Mouse (Mus musculus) limb, embryonic 10.5 days (tissue): ENCODE measurements around the gene Ccsap. TPM values are rescaled to one million over a fixed set of nuclear protein-coding genes. Genes with fewer than 3 reads are reported as not detected.

Source experiments
- DNase-seq: peaks from one replicate; pipeline ENCODE4 v3.0.0-alpha.2; 2017; ENCODE audit warnings: low spot score
- H3K27ac ChIP-seq: fragments of 300-500 bp; sonication (generic); 2 replicates; pipeline ENCODE4 v1.5.1; 2016; ENCODE audit warnings: mild to moderate bottlenecking
- H3K27me3 ChIP-seq: fragments of 300-500 bp; sonication (generic); 2 replicates; pipeline ENCODE4 v1.6.1; 2016; ENCODE audit warnings: low read depth, mild to moderate bottlenecking; ENCODE audit not compliant: poor library complexity, severe bottlenecking
- H3K36me3 ChIP-seq: fragments of 300-500 bp; sonication (generic); 2 replicates; pipeline ENCODE4 v1.6.1; 2016; ENCODE audit warnings: mild to moderate bottlenecking, moderate library complexity
- H3K4me1 ChIP-seq: fragments of 300-500 bp; sonication (generic); 2 replicates; pipeline ENCODE4 v1.6.1; 2016
- H3K4me3 ChIP-seq: fragments of 300-500 bp; sonication (generic); 2 replicates; pipeline ENCODE4 v1.5.1; 2016; ENCODE audit warnings: mild to moderate bottlenecking, moderate library complexity
- H3K9me3 ChIP-seq: fragments of 300-500 bp; sonication (generic); replicated peaks from 2 replicates; pipeline ENCODE4 v1.6.1; 2016; ENCODE audit warnings: mild to moderate bottlenecking
- WGBS: fragments of 180-500 bp; shearing (Covaris S2); methylation state at CpG from one replicate; pipeline ENCODE4 v1.1.7; 2016; 5-methylcytosine and 5-hydroxymethylcytosine counted together
- polyA plus RNA-seq: library from polyadenylated mRNA; unstranded; fragments of >200 nt; fragmentation: Nextera tagmentation; extraction: Ambion mirVana; gene quantifications from 2 replicates; pipeline ENCODE4 v1.2.1, GENCODE M21; 2016

The Ccsap gene
- polyA plus RNA-seq, 1 experiment from 2014 or later: 6.1 TPM

GRCm38 (mm10) chr8:123891883-123892585 is 32.0 kb upstream of the Ccsap start:
- H3K9me3 ChIP-seq: no peaks in the 10 kb centered on the region
- DNase-seq: peak; percentile 39
- no peaks in the 10 kb centered on the region for H3K36me3 ChIP-seq
- 1% methylated on average over 49 of the region's 49 CpGs for WGBS
- peaks cover 23% of the 10 kb centered on the region for H3K4me1 ChIP-seq
- H3K27me3 ChIP-seq: peaks cover 78% of the 10 kb centered on the region
- peak overlapping the region; percentile 37 for H3K4me3 ChIP-seq
- H3K27ac ChIP-seq: no peak overlapping the region

DNA sequence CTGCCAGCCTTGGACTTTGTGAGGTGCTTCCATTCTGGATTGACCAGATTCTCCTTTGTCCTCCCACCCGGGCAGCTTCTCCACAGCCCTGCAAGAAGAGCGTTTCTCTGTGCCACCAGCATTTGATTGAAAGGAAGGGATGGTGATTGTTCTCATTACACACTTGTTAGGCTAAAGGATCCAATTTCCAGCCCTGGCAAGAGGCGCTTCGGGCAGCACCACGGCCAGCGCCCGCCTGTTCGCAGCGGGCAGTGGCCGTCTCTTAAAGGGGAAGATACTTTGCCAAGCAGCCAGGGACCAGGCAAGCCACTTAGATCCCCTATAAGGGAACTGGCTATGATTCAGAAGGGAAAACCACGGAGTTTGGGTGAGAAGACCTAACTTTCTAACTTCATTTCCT is 31.3 kb upstream of the Ccsap start:
- DNase-seq: peak; percentile 84
- no peak overlapping the region for H3K27ac ChIP-seq
- H3K36me3 ChIP-seq: no peaks in the 10 kb centered on the region
- H3K4me3 ChIP-seq: peak overlapping the region; percentile 37
- no peaks in the 10 kb centered on the region for H3K9me3 ChIP-seq
- peaks cover 23% of the 10 kb centered on the region for H3K4me1 ChIP-seq
- H3K27me3 ChIP-seq: peaks cover 78% of the 10 kb centered on the region
- WGBS: under 1% methylated on average over 11 of the region's 11 CpGs

- Histone ChIP-seq H3K27ac (no peak overlapping the region), H3K4me3 (no peak overlapping the region), H3K36me3 (no peaks in the 10 kb centered on the region), H3K9me3 (no peaks in the 10 kb centered on the region), H3K4me1 (peaks cover 26% of the 10 kb centered on the region), H3K27me3 (peaks cover 78% of the 10 kb centered on the region)
- 81% methylated on average over 4 of the region's 4 CpGs for WGBS
- DNase-seq: no peak
Observed at GRCm38 (mm10) chr8:123889797-123890196, 29.8 kb upstream of the Ccsap start.

DNA sequence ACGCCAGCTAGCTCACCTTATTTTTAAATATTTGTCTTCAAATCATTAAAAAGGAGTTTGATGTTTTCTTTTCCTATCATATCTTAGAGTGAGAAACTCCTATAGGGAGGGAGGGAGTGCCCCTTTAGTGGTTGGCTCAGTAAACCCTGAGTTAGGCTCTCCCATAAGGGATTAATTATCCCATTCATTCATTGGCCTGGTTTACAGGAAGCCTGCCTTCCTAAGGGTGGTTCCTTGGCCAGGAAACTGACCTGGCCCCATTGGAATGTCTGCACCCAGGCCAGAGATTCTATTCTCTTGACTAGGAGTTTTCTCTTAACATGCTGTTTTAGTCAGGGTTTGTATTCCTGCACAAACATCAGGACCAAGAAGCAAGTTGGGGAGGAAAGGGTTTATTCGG is 27.9 kb upstream of the Ccsap start:
- Histone ChIP-seq H3K27ac (no peak overlapping the region), H3K4me3 (no peak overlapping the region), H3K4me1 (peaks cover 28% of the 10 kb centered on the region), H3K27me3 (peaks cover 78% of the 10 kb centered on the region), H3K9me3 (no peaks in the 10 kb centered on the region), H3K36me3 (no peaks in the 10 kb centered on the region)
- WGBS: 93% methylated on average over 2 of the region's 2 CpGs
- no peak for DNase-seq

DNA sequence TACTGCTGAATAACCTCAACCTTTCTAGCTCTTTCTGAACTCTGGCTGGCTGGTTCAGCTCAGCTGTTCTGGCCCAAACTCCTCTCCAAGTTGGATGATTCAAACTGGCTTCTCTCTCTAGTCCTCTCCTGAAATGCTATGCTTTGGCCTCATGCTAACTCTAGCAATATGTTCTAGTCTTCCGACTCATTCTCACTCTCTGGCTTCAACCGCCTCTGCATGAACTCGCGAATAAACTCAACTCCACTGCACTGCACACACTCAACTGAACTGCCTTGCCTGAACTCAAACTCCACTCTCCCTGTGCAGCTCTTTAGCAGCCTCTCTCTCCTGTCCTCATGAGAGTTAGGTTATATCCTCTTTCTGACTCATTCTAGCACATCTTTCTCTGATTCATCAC is 27.2 kb upstream of the Ccsap start:
- DNase-seq: no peak
- 95% methylated on average over 4 of the region's 4 CpGs for WGBS
- Histone ChIP-seq H3K9me3 (no peaks in the 10 kb centered on the region), H3K36me3 (no peaks in the 10 kb centered on the region), H3K27me3 (peaks cover 71% of the 10 kb centered on the region), H3K4me3 (no peak overlapping the region), H3K4me1 (peaks cover 20% of the 10 kb centered on the region), H3K27ac (no peak overlapping the region)

GRCm38 (mm10) chr8:123884721-123885565 is 24.9 kb upstream of the Ccsap start:
- H3K36me3 ChIP-seq: no peaks in the 10 kb centered on the region
- 6% methylated on average over 14 of the region's 14 CpGs for WGBS
- DNase-seq: no peak
- peaks cover 10% of the 10 kb centered on the region for H3K4me1 ChIP-seq
- H3K27ac ChIP-seq: no peak overlapping the region
- no peak overlapping the region for H3K4me3 ChIP-seq
- peaks cover 49% of the 10 kb centered on the region for H3K27me3 ChIP-seq
- H3K9me3 ChIP-seq: no peaks in the 10 kb centered on the region

- H3K27me3 ChIP-seq: peaks cover 42% of the 10 kb centered on the region
- no peak overlapping the region for H3K4me3 ChIP-seq
- no peak overlapping the region for H3K27ac ChIP-seq
- no peak for DNase-seq
- 73% methylated on average over 4 of the region's 4 CpGs for WGBS
- no peaks in the 10 kb centered on the region for H3K36me3 ChIP-seq
- no peaks in the 10 kb centered on the region for H3K9me3 ChIP-seq
- peaks cover 10% of the 10 kb centered on the region for H3K4me1 ChIP-seq
Observed at GRCm38 (mm10) chr8:123883094-123883493, 23.1 kb upstream of the Ccsap start.

GRCm38 (mm10) chr8:123882412-123882811 is 22.4 kb upstream of the Ccsap start:
- no peaks in the 10 kb centered on the region for H3K9me3 ChIP-seq
- no peaks in the 10 kb centered on the region for H3K36me3 ChIP-seq
- DNase-seq: no peak
- WGBS: 79% methylated on average over 2 of the region's 2 CpGs
- peaks cover 42% of the 10 kb centered on the region for H3K27me3 ChIP-seq
- no peak overlapping the region for H3K4me3 ChIP-seq
- H3K4me1 ChIP-seq: peaks cover 11% of the 10 kb centered on the region
- H3K27ac ChIP-seq: no peak overlapping the region

GRCm38 (mm10) chr8:123880821-123881350 is 20.9 kb upstream of the Ccsap start:
- WGBS: 58% methylated on average over 4 of the region's 4 CpGs
- Histone ChIP-seq H3K4me1 (peaks cover 18% of the 10 kb centered on the region), H3K27me3 (peaks cover 30% of the 10 kb centered on the region), H3K36me3 (no peaks in the 10 kb centered on the region), H3K27ac (no peak overlapping the region), H3K4me3 (no peak overlapping the region), H3K9me3 (no peaks in the 10 kb centered on the region)
- no peak for DNase-seq

DNA sequence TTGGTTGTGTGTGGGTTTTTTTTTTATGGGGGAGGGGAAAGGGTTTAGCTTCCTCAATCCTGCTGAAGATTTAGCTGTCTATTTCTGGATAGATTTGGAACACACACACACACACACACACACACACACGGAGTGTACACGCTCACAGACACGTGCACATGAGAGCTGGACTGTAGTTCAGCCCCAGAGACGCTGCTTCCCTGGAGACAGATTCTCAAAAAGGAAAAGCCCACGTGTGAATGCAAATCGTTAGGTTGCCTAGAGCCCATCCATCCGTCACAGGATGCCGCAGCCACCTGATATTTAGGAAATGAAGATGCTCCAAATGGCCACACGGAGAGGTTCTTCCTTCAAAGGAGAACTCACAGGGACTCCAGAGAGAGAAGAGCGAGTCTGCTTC is 20.3 kb upstream of the Ccsap start:
- Histone ChIP-seq H3K36me3 (no peaks in the 10 kb centered on the region), H3K27ac (no peak overlapping the region), H3K27me3 (peaks cover 24% of the 10 kb centered on the region), H3K4me1 (peaks cover 18% of the 10 kb centered on the region), H3K4me3 (no peak overlapping the region), H3K9me3 (no peaks in the 10 kb centered on the region)
- no peak for DNase-seq
- 70% methylated on average over 10 of the region's 10 CpGs for WGBS

- Histone ChIP-seq H3K4me1 (peaks cover 12% of the 10 kb centered on the region), H3K27me3 (0 out of 2 replicates have a peak, but pooled peaks cover under 1% of the 10 kb centered on the region), H3K9me3 (no peaks in the 10 kb centered on the region), H3K4me3 (no peak overlapping the region), H3K27ac (no peak overlapping the region), H3K36me3 (no peaks in the 10 kb centered on the region)
- no peak for DNase-seq
- WGBS: 89% methylated on average over 2 of the region's 2 CpGs
Observed at GRCm38 (mm10) chr8:123877865-123878264, 17.9 kb upstream of the Ccsap start.

DNA sequence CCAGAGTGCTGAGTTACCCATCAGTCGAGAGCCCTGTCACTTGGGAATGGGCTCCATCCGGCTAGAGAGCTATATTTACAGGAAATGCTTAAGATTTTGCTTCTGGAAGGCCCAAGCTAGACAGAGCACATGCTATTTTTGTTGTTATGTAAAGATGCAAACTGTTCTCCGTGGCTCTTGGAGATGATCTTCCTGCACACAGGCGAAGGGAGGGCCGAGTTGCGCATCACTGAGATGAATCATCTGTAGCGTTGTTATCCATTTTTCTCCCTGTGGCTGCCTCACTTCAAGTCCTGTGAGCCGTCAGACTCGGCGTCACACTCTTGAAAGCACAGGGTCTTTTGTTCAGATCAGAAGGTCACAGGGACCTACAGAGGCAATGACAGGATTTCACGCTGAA is 14.3 kb upstream of the Ccsap start:
- Histone ChIP-seq H3K36me3 (no peaks in the 10 kb centered on the region), H3K4me1 (peaks cover 12% of the 10 kb centered on the region), H3K4me3 (no peak overlapping the region), H3K9me3 (no peaks in the 10 kb centered on the region), H3K27me3 (no peaks in the 10 kb centered on the region), H3K27ac (no peak overlapping the region)
- WGBS: 86% methylated on average over 11 of the region's 11 CpGs
- DNase-seq: no peak

DNA sequence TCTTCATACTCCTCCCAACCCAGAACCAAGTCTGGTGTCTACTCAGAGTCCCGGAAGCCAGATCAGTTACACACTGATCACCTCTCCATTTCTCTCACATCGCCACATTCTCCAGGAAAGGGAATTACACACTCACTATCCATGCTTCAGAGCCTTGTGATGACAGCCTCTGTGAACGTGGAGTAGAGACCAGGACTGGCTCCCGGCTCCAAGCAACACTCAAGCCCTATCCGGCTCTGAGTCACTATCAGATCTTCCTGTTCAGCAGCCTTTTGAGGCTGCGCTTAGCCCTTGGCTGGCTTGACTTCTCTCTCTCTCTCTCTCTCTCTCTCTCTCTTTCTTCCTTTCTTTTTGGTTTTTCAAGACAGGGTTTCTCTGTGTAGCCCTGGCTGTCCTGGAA is 13.4 kb upstream of the Ccsap start:
- H3K4me3 ChIP-seq: no peak overlapping the region
- peaks cover 12% of the 10 kb centered on the region for H3K4me1 ChIP-seq
- no peaks in the 10 kb centered on the region for H3K9me3 ChIP-seq
- H3K36me3 ChIP-seq: no peaks in the 10 kb centered on the region
- DNase-seq: no peak
- WGBS: 85% methylated on average over 6 of the region's 6 CpGs
- H3K27me3 ChIP-seq: no peaks in the 10 kb centered on the region
- H3K27ac ChIP-seq: no peak overlapping the region
